Mouse (Mus musculus): ENCODE data around the gene Gp5. TPM values are rescaled to one million over a fixed set of nuclear protein-coding genes. Genes with fewer than 3 reads are reported as not detected.

Gene Gp5
- polyA plus RNA-seq, 1 experiment: 0.50 TPM

GRCm38 (mm10) chr16:30307961-30308615 is 2.5 kb downstream of the Gp5 start:
- H3K27me3 ChIP-seq (ENCODE audit: control insufficient read depth, insufficient read depth, insufficient read length): no peaks in the 10 kb centered on the region
- no peak overlapping the region for H3K4me2 ChIP-seq (ENCODE audit: low read depth)
- peaks cover 24% of the 10 kb centered on the region for H3K36me3 ChIP-seq (ENCODE audit: control insufficient read depth, insufficient read depth)
- no peak overlapping the region for H3K4me3 ChIP-seq
- no peak for TF ChIP-seq POLR2A (IDR thresholded peaks at IDR 0.05; ENCODE audit: insufficient read length, low read depth)
- no peak for TF ChIP-seq MYOD1 (IDR thresholded peaks at IDR 0.05; ENCODE audit: control insufficient read depth in 1 of 3, insufficient read length in 2 of 3, low read depth in 2 of 3)
- TF ChIP-seq MAX (IDR thresholded peaks at IDR 0.05; ENCODE audit: low read depth): no peak
- no peak for TF ChIP-seq USF1 (IDR thresholded peaks at IDR 0.05; ENCODE audit: low read depth)
- no peak for TF ChIP-seq SRF (IDR thresholded peaks at IDR 0.05; ENCODE audit: control insufficient read depth, insufficient read length, low read depth)
- TF ChIP-seq E2F4 (IDR thresholded peaks at IDR 0.05; ENCODE audit: insufficient read depth): no peak
- no peaks in the 10 kb centered on the region for H3K79me2 ChIP-seq (ENCODE audit: control insufficient read depth, insufficient read depth)
- no peak overlapping the region for H3ac ChIP-seq (ENCODE audit: control insufficient read depth, insufficient read length)

- no peak overlapping the region for H3K4me2 ChIP-seq (ENCODE audit: low read depth)
- TF ChIP-seq MYOD1 (IDR thresholded peaks at IDR 0.05; ENCODE audit: control insufficient read depth in 1 of 3, insufficient read length in 2 of 3, low read depth in 2 of 3) (no peak), MAX (IDR thresholded peaks at IDR 0.05; ENCODE audit: low read depth) (no peak), POLR2AphosphoS2 (IDR thresholded peaks at IDR 0.05; ENCODE audit: insufficient read length, low read depth) (peak; percentile 21)
- no peaks in the 10 kb centered on the region for H3K79me2 ChIP-seq (ENCODE audit: control insufficient read depth, insufficient read depth)
- H3K27me3 ChIP-seq (ENCODE audit: control insufficient read depth, insufficient read depth, insufficient read length): no peaks in the 10 kb centered on the region
- H3K36me3 ChIP-seq (ENCODE audit: control insufficient read depth, insufficient read depth): peaks cover 18% of the 10 kb centered on the region
- no peak overlapping the region for H3K4me3 ChIP-seq
- no peak overlapping the region for H3ac ChIP-seq (ENCODE audit: control insufficient read depth, insufficient read length)
Measured at GRCm38 (mm10) chr16:30307306-30307705, 3.3 kb downstream of the Gp5 start.

- H3K4me2 ChIP-seq (ENCODE audit: low read depth): no peak overlapping the region
- H3K36me3 ChIP-seq (ENCODE audit: control insufficient read depth, insufficient read depth): peaks cover 6% of the 10 kb centered on the region
- no peaks in the 10 kb centered on the region for H3K27me3 ChIP-seq (ENCODE audit: control insufficient read depth, insufficient read depth, insufficient read length)
- peak; percentile 74 for TF ChIP-seq POLR2AphosphoS2 (IDR thresholded peaks at IDR 0.05; ENCODE audit: insufficient read length, low read depth)
- no peak for TF ChIP-seq SRF (IDR thresholded peaks at IDR 0.05; ENCODE audit: control insufficient read depth, insufficient read length, low read depth)
- TF ChIP-seq CEBPB (IDR thresholded peaks at IDR 0.05; ENCODE audit: insufficient read depth, poor library complexity, severe bottlenecking): no peak
- no peak overlapping the region for H3K4me3 ChIP-seq
- no peaks in the 10 kb centered on the region for H3K79me2 ChIP-seq (ENCODE audit: control insufficient read depth, insufficient read depth)
- H3ac ChIP-seq (ENCODE audit: control insufficient read depth, insufficient read length): no peak overlapping the region
Measured at GRCm38 (mm10) chr16:30306102-30306501, 4.5 kb downstream of the Gp5 start.

- H3K27me3 ChIP-seq (ENCODE audit: control insufficient read depth, insufficient read depth, insufficient read length): no peaks in the 10 kb centered on the region
- no peak overlapping the region for H3K4me3 ChIP-seq
- H3K4me2 ChIP-seq (ENCODE audit: low read depth): no peak overlapping the region
- H3K79me2 ChIP-seq (ENCODE audit: control insufficient read depth, insufficient read depth): no peaks in the 10 kb centered on the region
- peaks cover 2% of the 10 kb centered on the region for H3K36me3 ChIP-seq (ENCODE audit: control insufficient read depth, insufficient read depth)
- H3ac ChIP-seq (ENCODE audit: control insufficient read depth, insufficient read length): no peak overlapping the region
- TF ChIP-seq MYOG (IDR thresholded peaks at IDR 0.05; ENCODE audit: control insufficient read depth in 1 of 3, insufficient read depth in 1 of 3, insufficient read length in 2 of 3, low read depth in 2 of 3) (peak in 1 of 3 experiments; percentile 27), MYOD1 (IDR thresholded peaks at IDR 0.05; ENCODE audit: control insufficient read depth in 1 of 3, insufficient read length in 2 of 3, low read depth in 2 of 3) (peak in 2 of 3 experiments; percentile 26 to 28), CEBPB (IDR thresholded peaks at IDR 0.05; ENCODE audit: insufficient read depth, poor library complexity, severe bottlenecking) (no peak), TCF12 (IDR thresholded peaks at IDR 0.05; ENCODE audit: insufficient read depth, poor library complexity, severe bottlenecking) (no peak), MAX (IDR thresholded peaks at IDR 0.05; ENCODE audit: low read depth) (no peak), POLR2A (IDR thresholded peaks at IDR 0.05; ENCODE audit: insufficient read length, low read depth) (no peak), USF1 (IDR thresholded peaks at IDR 0.05; ENCODE audit: low read depth) (no peak), TCF3 (IDR thresholded peaks at IDR 0.05; ENCODE audit: insufficient read length, low read depth) (no peak), E2F4 (IDR thresholded peaks at IDR 0.05; ENCODE audit: insufficient read depth) (no peak), POLR2AphosphoS2 (IDR thresholded peaks at IDR 0.05; ENCODE audit: insufficient read length, low read depth) (no peak), REST (IDR thresholded peaks at IDR 0.05; ENCODE audit: insufficient read depth, insufficient read length) (no peak), SRF (IDR thresholded peaks at IDR 0.05; ENCODE audit: control insufficient read depth, insufficient read length, low read depth) (no peak)
Measured at GRCm38 (mm10) chr16:30304236-30304635, 6.3 kb downstream of the Gp5 start.

GRCm38 (mm10) chr16:30303411-30303810 is 7.2 kb downstream of the Gp5 start:
- TF ChIP-seq POLR2AphosphoS2 (IDR thresholded peaks at IDR 0.05; ENCODE audit: insufficient read length, low read depth): peak; percentile 15
- TF ChIP-seq TCF12 (IDR thresholded peaks at IDR 0.05; ENCODE audit: insufficient read depth, poor library complexity, severe bottlenecking): no peak
- Histone ChIP-seq H3ac (ENCODE audit: control insufficient read depth, insufficient read length) (no peak overlapping the region), H3K4me2 (ENCODE audit: low read depth) (no peak overlapping the region), H3K36me3 (ENCODE audit: control insufficient read depth, insufficient read depth) (no peaks in the 10 kb centered on the region), H3K79me2 (ENCODE audit: control insufficient read depth, insufficient read depth) (no peaks in the 10 kb centered on the region), H3K27me3 (ENCODE audit: control insufficient read depth, insufficient read depth, insufficient read length) (no peaks in the 10 kb centered on the region), H3K4me3 (no peak overlapping the region)

- no peak overlapping the region for H3K4me3 ChIP-seq
- H3K36me3 ChIP-seq (ENCODE audit: control insufficient read depth, insufficient read depth): no peaks in the 10 kb centered on the region
- no peak for TF ChIP-seq MYOD1 (IDR thresholded peaks at IDR 0.05; ENCODE audit: control insufficient read depth in 1 of 3, insufficient read length in 2 of 3, low read depth in 2 of 3)
- TF ChIP-seq POLR2AphosphoS2 (IDR thresholded peaks at IDR 0.05; ENCODE audit: insufficient read length, low read depth): peak; percentile 37
- no peaks in the 10 kb centered on the region for H3K27me3 ChIP-seq (ENCODE audit: control insufficient read depth, insufficient read depth, insufficient read length)
- H3ac ChIP-seq (ENCODE audit: control insufficient read depth, insufficient read length): no peak overlapping the region
- H3K79me2 ChIP-seq (ENCODE audit: control insufficient read depth, insufficient read depth): no peaks in the 10 kb centered on the region
- H3K4me2 ChIP-seq (ENCODE audit: low read depth): no peak overlapping the region
Measured at GRCm38 (mm10) chr16:30302686-30303085, 7.9 kb downstream of the Gp5 start.
